Mouse (Mus musculus): ENCODE measurements around the gene Tcf7l1. TPM values are rescaled to one million over a fixed set of nuclear protein-coding genes. Genes with fewer than 3 reads are reported as not detected.

The Tcf7l1 gene
- polyA plus RNA-seq, 1 experiment from 2014 or later, result 48.8 TPM

DNA sequence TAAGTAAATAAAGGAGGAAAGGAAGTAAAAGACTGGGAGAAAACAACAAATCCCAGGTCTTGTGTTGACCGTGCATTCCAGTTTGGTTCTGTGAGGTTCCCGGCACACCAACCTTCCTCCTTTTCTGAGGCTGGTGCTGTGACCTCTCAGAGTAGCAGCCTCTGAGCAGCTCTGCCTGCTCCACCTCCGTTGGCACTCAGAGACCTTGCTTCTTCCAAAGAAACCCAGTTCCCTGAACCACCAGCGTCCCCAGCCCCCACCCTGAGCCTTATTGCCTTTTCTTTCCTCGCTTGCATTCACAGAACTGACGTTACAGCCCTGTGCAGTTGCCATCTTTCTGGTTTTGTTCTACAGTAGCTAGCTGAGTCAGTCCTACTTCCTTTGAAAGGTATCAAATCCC is 188.8 kb downstream of the Tcf7l1 start:
- H3K4me3 ChIP-seq (ENCODE audit: low read length), result no peak overlapping the region
- peaks cover 17% of the 10 kb centered on the region for H3K4me1 ChIP-seq (ENCODE audit: control insufficient read depth, insufficient read depth, low read length)
- 80% methylated on average over 6 of the region's 6 CpGs for WGBS
- H3K9me3 ChIP-seq (ENCODE audit: control insufficient read depth, low read length), result no peaks in the 10 kb centered on the region
- no peak overlapping the region for H3K27ac ChIP-seq (ENCODE audit: low read depth, low read length)
- peaks cover 17% of the 10 kb centered on the region; the same call in 1 of the 2 replicates for H3K36me3 ChIP-seq (ENCODE audit: control insufficient read depth, insufficient read depth, low read length)
- no peak overlapping the region for H3K4me2 ChIP-seq (replicated peaks; ENCODE audit: low read depth, low read length)
- H3K27me3 ChIP-seq (ENCODE audit: control insufficient read depth, insufficient read depth, low read length), result no peaks in the 10 kb centered on the region
- no peak for ATAC-seq (ENCODE audit: low FRiP score, low TSS enrichment)
- H3K9ac ChIP-seq (ENCODE audit: low read depth, low read length), result no peak overlapping the region

DNA sequence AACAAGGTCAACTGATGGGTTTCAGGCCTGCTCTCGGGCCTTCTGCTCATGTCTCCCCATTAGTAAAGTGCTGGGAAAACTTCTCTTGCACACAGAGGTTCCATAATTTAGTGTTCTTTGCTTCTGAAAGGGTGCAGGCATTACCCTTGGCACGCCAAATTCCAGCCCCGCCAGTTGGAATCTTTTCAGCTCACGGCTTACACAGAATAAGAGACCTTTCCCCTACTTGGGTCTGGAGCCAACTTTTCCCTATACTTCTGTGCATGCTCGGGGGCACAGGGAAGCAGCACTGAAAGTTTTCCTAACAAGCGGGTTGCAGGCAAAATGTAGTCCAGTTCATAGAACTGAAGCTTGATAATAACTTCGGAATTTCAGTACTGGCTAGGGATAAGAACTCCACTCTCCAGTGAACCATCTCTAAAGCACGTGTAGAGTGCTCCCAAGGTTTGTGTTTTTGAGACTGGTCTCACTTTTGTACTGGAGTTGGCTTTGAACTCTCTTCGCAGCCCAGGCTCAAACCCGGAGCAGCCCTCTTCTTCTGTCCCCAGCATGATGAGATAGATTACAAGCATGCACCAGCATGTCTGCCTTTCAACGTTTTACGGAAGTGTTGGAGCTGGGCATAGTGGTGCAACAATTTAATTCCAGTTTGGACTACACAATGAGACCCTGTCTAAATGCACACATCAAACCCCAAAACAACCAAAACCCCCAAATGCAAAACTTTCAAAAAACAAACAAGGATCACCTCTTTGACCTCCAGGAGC is 190.1 kb downstream of the Tcf7l1 start:
- H3K36me3 ChIP-seq (ENCODE audit: control insufficient read depth, insufficient read depth, low read length), result peaks cover 7% of the 10 kb centered on the region; the same call in 1 of the 2 replicates
- WGBS, result 43% methylated on average over 12 of the region's 12 CpGs
- H3K27ac ChIP-seq (ENCODE audit: low read depth, low read length), result peak overlapping the region; percentile 76
- peak overlapping the region; percentile 70 for H3K4me3 ChIP-seq (ENCODE audit: low read length)
- no peaks in the 10 kb centered on the region for H3K27me3 ChIP-seq (ENCODE audit: control insufficient read depth, insufficient read depth, low read length)
- H3K9me3 ChIP-seq (ENCODE audit: control insufficient read depth, low read length), result no peaks in the 10 kb centered on the region
- peak; percentile 11 for ATAC-seq (ENCODE audit: low FRiP score, low TSS enrichment)
- H3K4me1 ChIP-seq (ENCODE audit: control insufficient read depth, insufficient read depth, low read length), result peaks cover 17% of the 10 kb centered on the region
- H3K4me2 ChIP-seq (replicated peaks; ENCODE audit: low read depth, low read length), result peak overlapping the region; percentile 64
- peak overlapping the region; percentile 64 for H3K9ac ChIP-seq (ENCODE audit: low read depth, low read length)

DNA sequence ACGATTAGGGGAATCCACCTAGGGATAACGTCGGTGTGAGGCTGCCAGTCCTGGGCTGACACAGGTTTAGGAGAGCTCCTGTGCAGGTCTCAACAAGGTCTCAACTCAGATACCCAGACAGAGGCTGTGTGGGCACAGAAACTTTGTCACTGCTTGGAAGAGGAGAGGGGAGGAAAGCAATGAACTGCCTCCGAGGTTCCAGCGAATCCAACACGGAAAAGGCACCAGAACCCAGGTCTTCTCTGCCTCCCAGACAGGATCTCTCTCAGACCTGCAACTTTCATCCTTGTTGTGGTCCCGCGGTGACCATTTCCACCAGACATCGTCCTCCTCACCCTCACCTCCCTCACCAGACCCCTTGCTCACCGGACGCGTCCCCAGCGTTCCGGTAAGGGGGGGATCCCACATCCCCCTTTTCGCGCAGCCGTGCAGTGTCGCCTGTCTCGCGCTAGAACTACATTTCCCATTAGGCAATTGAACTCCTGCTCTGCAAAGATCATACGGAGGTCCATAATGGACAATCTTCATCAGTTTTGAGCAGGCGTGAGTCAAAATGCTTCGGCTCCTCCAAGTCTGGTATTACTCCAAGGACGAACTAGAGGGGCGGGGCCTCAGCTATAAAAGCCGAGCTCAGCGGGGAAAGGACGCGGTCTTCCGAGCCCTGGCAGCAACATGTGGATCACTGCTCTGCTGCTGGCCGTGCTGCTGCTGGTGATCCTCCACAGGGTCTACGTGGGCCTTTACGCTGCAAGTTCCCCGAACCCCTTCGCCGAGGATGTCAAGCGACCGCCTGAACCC is 190.9 kb downstream of the Tcf7l1 start, which contains the start of the genes Elmod3 and Retsat:
Gene Elmod3 (minus strand): TSS at position 458 of the 798 bp plus-strand sequence.
Gene Retsat (plus strand): TSS at position 520 of the 798 bp plus-strand sequence.
- Histone ChIP-seq H3K36me3 (ENCODE audit: control insufficient read depth, insufficient read depth, low read length) (peaks cover under 1% of the 10 kb centered on the region; the same call in 1 of the 2 replicates), H3K27ac (ENCODE audit: low read depth, low read length) (peak within 1 kb of the TSS; percentile 76), H3K4me3 (ENCODE audit: low read length) (peak within 1 kb of the TSS; percentile 70), H3K4me1 (ENCODE audit: control insufficient read depth, insufficient read depth, low read length) (peaks cover 17% of the 10 kb centered on the region), H3K9me3 (ENCODE audit: control insufficient read depth, low read length) (no peaks in the 10 kb centered on the region), H3K9ac (ENCODE audit: low read depth, low read length) (peak within 1 kb of the TSS; percentile 64), H3K4me2 (replicated peaks; ENCODE audit: low read depth, low read length) (peak within 1 kb of the TSS; percentile 64), H3K27me3 (ENCODE audit: control insufficient read depth, insufficient read depth, low read length) (no peaks in the 10 kb centered on the region)
- peak; percentile 92 for ATAC-seq (ENCODE audit: low FRiP score, low TSS enrichment)
- WGBS, result 1% methylated on average over 38 of the region's 38 CpGs

DNA sequence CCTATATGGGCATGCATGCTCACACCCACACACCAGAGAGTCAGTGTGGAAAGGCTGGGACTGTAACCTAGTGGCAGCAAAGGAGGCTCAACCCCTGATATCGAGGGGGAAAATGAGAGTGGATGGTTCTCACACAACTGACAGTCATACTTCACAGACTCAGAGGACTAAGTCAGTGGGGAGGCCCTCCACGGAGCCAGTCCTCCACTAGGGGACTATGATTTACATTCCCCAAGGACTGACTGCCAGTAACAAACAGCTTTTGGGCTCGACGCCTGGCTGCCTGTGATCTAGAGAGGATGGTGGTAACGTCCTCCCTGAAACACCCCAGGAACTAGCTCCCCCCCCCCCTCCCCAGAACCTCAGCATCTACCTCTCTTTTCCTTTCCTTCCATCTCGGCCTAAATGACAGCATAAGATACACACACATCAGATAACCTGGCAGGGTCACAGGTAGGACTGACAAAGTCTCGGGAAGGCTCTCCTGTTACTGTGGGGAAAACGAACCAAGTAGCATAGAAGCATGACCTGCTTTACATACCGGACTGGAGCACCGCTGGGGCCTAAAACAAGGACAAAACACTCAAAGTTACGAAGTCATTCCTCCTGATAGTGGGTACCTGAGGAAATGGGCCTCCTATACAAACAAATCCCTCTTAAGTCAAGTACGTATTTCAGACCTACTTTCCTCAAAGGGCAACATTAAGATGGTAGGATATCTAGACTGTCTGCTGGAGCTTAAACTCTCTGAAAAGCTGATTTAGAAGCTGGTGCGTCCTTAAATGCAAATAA is 191.8 kb downstream of the Tcf7l1 start:
- ATAC-seq (ENCODE audit: low FRiP score, low TSS enrichment), result no peak
- Histone ChIP-seq H3K4me3 (ENCODE audit: low read length) (peak overlapping the region; percentile 70), H3K9me3 (ENCODE audit: control insufficient read depth, low read length) (no peaks in the 10 kb centered on the region), H3K4me1 (ENCODE audit: control insufficient read depth, insufficient read depth, low read length) (peaks cover 17% of the 10 kb centered on the region), H3K4me2 (replicated peaks; ENCODE audit: low read depth, low read length) (peak overlapping the region; percentile 64), H3K27ac (ENCODE audit: low read depth, low read length) (no peak overlapping the region), H3K9ac (ENCODE audit: low read depth, low read length) (peak overlapping the region; percentile 64), H3K27me3 (ENCODE audit: control insufficient read depth, insufficient read depth, low read length) (no peaks in the 10 kb centered on the region), H3K36me3 (ENCODE audit: control insufficient read depth, insufficient read depth, low read length) (no peaks in the 10 kb centered on the region)
- 37% methylated on average over 13 of the region's 13 CpGs for WGBS

DNA sequence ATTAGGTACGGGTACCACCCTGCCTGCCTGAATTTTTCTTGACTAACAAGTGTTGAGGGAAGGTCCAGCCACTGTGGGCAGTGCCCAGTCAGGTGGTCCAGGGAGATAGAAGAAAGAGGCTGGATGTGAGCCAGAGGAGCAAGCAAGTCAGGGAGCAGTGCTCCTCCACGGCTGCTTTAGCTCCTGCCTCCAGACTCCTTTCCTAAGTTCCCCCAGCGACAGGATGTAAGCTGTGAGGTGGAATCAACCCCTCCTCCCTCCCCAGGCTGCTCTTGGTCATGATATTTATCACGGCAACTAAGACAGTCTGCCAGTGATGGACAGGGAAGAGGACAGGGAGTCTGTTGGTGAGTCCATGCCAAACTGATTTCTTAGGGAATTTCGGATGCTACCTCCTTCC is 195.1 kb downstream of the Tcf7l1 start:
- ATAC-seq (ENCODE audit: low FRiP score, low TSS enrichment), result no peak
- no peaks in the 10 kb centered on the region for H3K27me3 ChIP-seq (ENCODE audit: control insufficient read depth, insufficient read depth, low read length)
- WGBS, result 58% methylated on average over 5 of the region's 5 CpGs
- peaks cover 11% of the 10 kb centered on the region for H3K4me1 ChIP-seq (ENCODE audit: control insufficient read depth, insufficient read depth, low read length)
- H3K9ac ChIP-seq (ENCODE audit: low read depth, low read length), result no peak overlapping the region
- H3K9me3 ChIP-seq (ENCODE audit: control insufficient read depth, low read length), result no peaks in the 10 kb centered on the region
- H3K36me3 ChIP-seq (ENCODE audit: control insufficient read depth, insufficient read depth, low read length), result no peaks in the 10 kb centered on the region
- no peak overlapping the region for H3K4me3 ChIP-seq (ENCODE audit: low read length)
- H3K27ac ChIP-seq (ENCODE audit: low read depth, low read length), result no peak overlapping the region
- no peak overlapping the region for H3K4me2 ChIP-seq (replicated peaks; ENCODE audit: low read depth, low read length)

DNA sequence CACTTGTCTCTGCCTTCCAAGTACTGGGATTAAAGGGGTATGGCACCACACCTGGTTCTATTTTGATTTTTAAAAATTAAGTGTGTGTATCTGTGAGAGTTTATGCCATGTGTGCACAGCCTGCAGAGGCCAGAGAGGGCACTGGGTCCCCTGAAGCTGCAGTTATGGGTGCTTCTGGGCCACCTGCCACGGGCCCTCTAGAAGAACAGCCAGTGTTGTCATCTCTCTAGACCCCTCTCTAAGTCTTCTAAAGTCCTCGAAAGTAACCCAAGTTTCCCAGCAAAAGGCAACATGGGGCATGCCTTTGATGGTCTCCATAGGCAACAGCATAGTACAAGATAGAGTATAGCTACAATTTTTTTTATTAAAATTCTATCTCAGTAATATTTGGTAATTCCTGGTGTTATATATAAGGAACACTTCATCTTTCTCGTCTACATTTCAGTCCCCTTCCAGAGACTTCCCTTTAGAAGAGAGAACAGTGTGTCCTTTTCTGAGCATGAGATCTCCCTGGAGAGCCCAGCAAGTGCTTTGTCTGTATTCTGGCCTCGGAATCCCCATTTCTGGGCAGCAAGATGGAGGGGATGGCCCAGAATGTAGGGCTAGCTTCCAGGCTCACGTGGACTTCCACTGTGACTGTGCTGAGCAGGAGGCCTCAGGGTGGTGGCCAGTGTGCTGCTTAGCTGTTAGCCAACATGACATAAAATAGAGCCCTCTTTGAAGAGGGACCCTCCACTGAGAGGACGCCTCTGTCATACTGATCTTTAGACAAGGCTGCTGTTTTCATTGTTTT is 195.8 kb downstream of the Tcf7l1 start:
- H3K4me1 ChIP-seq (ENCODE audit: control insufficient read depth, insufficient read depth, low read length), result peaks cover 8% of the 10 kb centered on the region; the same call in 1 of the 2 replicates
- H3K9me3 ChIP-seq (ENCODE audit: control insufficient read depth, low read length), result no peaks in the 10 kb centered on the region
- H3K9ac ChIP-seq (ENCODE audit: low read depth, low read length), result no peak overlapping the region
- H3K36me3 ChIP-seq (ENCODE audit: control insufficient read depth, insufficient read depth, low read length), result no peaks in the 10 kb centered on the region
- H3K4me3 ChIP-seq (ENCODE audit: low read length), result no peak overlapping the region
- ATAC-seq (ENCODE audit: low FRiP score, low TSS enrichment), result no peak
- H3K4me2 ChIP-seq (replicated peaks; ENCODE audit: low read depth, low read length), result no peak overlapping the region
- no peaks in the 10 kb centered on the region for H3K27me3 ChIP-seq (ENCODE audit: control insufficient read depth, insufficient read depth, low read length)
- 78% methylated on average over 6 of the region's 6 CpGs for WGBS
- H3K27ac ChIP-seq (ENCODE audit: low read depth, low read length), result no peak overlapping the region

DNA sequence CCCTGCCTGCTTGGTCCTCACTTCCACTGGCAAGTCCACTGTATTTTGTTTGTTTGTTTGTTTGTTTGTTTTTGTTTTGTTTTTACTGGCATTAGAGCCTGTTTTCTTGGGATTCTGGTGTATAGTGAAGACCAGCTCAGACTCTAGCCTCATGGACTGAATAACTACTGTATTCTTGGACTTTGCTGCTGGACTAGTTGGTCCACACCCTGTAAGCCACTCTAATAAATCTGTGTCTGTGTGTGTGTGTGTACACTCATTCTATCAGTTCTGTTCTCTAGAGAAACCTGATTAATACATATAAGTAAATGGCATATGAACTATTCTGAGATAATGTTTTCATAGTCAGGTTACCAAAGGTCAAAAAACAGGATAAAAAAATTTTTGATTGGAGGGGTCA is 198.9 kb downstream of the Tcf7l1 start:
- Histone ChIP-seq H3K27me3 (ENCODE audit: control insufficient read depth, insufficient read depth, low read length) (no peaks in the 10 kb centered on the region), H3K9ac (ENCODE audit: low read depth, low read length) (no peak overlapping the region), H3K9me3 (ENCODE audit: control insufficient read depth, low read length) (no peaks in the 10 kb centered on the region), H3K4me1 (ENCODE audit: control insufficient read depth, insufficient read depth, low read length) (no peaks in the 10 kb centered on the region), H3K4me2 (replicated peaks; ENCODE audit: low read depth, low read length) (no peak overlapping the region), H3K36me3 (ENCODE audit: control insufficient read depth, insufficient read depth, low read length) (peaks cover 9% of the 10 kb centered on the region; the same call in 1 of the 2 replicates), H3K27ac (ENCODE audit: low read depth, low read length) (no peak overlapping the region), H3K4me3 (ENCODE audit: low read length) (no peak overlapping the region)
- no peak for ATAC-seq (ENCODE audit: low FRiP score, low TSS enrichment)

DNA sequence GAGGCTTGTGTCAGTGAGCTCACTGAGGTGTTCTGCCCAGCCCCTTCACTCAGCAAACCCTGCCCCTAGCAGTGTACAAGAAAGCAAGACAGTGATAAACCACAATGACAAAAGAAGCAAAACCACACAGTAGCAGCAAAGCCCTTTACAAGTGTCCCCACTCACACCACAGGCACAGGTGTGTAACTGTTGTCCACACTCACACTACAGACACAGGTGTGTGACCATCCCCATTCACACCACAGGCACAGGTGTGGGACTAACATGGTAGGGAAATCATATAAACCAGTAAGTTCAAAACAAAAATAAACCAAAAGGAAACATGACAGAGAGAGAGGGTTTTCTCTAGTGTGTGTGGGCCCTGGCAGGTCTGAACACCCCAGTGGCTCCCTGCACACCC is 200.7 kb downstream of the Tcf7l1 start:
- no peaks in the 10 kb centered on the region for H3K9me3 ChIP-seq (ENCODE audit: control insufficient read depth, low read length)
- no peak overlapping the region for H3K4me2 ChIP-seq (replicated peaks; ENCODE audit: low read depth, low read length)
- no peak overlapping the region for H3K4me3 ChIP-seq (ENCODE audit: low read length)
- no peak overlapping the region for H3K9ac ChIP-seq (ENCODE audit: low read depth, low read length)
- H3K36me3 ChIP-seq (ENCODE audit: control insufficient read depth, insufficient read depth, low read length), result peaks cover 9% of the 10 kb centered on the region; the same call in 1 of the 2 replicates
- H3K27ac ChIP-seq (ENCODE audit: low read depth, low read length), result no peak overlapping the region
- H3K4me1 ChIP-seq (ENCODE audit: control insufficient read depth, insufficient read depth, low read length), result no peaks in the 10 kb centered on the region
- ATAC-seq (ENCODE audit: low FRiP score, low TSS enrichment), result no peak
- no peaks in the 10 kb centered on the region for H3K27me3 ChIP-seq (ENCODE audit: control insufficient read depth, insufficient read depth, low read length)

Data from kidney, embryonic 14.5 days (tissue).